Mouse (Mus musculus) erythroblast, embryonic 14.5 days (primary cell): ENCODE results near the gene Gm3417. TPM values are rescaled to one million over a fixed set of nuclear protein-coding genes. Genes with fewer than 3 reads are reported as not detected.
A peak's percentile ranks its signal among the peaks of the same experiment; 100 is the strongest.
"Not testable (repeated sequence)": the region's sequence is repeated elsewhere in the genome, so short reads cannot be mapped to it uniquely, and the experiment has no call there.

ENCODE experiments used
- H3K27me3 ChIP-seq: 2 replicates; pipeline ENCODE4 v1.6.1; 2012; ENCODE audit warnings: inconsistent platforms; ENCODE audit not compliant: control insufficient read depth
- H3K36me3 ChIP-seq: 2 replicates; pipeline ENCODE4 v1.6.1; 2012; ENCODE audit warnings: mild to moderate bottlenecking, inconsistent platforms; ENCODE audit not compliant: control insufficient read depth
- H3K4me1 ChIP-seq: 2 replicates; pipeline ENCODE4 v1.6.1; 2012; ENCODE audit warnings: inconsistent platforms; ENCODE audit not compliant: control insufficient read depth
- H3K4me3 ChIP-seq: replicated peaks from 2 replicates; pipeline ENCODE3; 2012; ENCODE audit warnings: moderate library complexity, mild to moderate bottlenecking, inconsistent platforms
- H3K9me3 ChIP-seq: 2 replicates; pipeline ENCODE4 v1.6.1; 2012; ENCODE audit warnings: low read length, inconsistent platforms, mixed read lengths; ENCODE audit not compliant: control insufficient read depth
- polyA plus RNA-seq: library from polyadenylated mRNA; stranded (reverse); fragments of >175 nt; gene quantifications from 2 replicates; pipeline ENCODE4 v1.2.3, GENCODE M21; 2012

Gm3417 gene
- polyA plus RNA-seq, result 0.15 TPM in 1 of 2 replicates, not detected in the other

- H3K9me3 ChIP-seq, H3K4me1 ChIP-seq, H3K27me3 ChIP-seq, H3K36me3 ChIP-seq: not testable (repeated sequence)
- H3K4me3 ChIP-seq, result peak within 1 kb of the TSS; percentile 35
These were observed at the start of gene Gm3417, which contains the start of gene 9030025P20Rik for GRCm38 (mm10) chr17:14978362-14979038. Gene Gm3417 (minus strand): TSS chr17:14978790. Gene 9030025P20Rik (plus strand): TSS chr17:14978468.

GRCm38 (mm10) chr17:15025513-15025912 is 46.9 kb upstream of the Gm3417 start:
- not testable (repeated sequence) for H3K9me3 ChIP-seq, H3K27me3 ChIP-seq, H3K4me3 ChIP-seq, H3K4me1 ChIP-seq, H3K36me3 ChIP-seq

- H3K4me1 ChIP-seq, H3K4me3 ChIP-seq, H3K36me3 ChIP-seq, H3K9me3 ChIP-seq, H3K27me3 ChIP-seq: not testable (repeated sequence)
These were observed 46.1 kb upstream of the Gm3417 start for GRCm38 (mm10) chr17:15024502-15025193.

- H3K36me3 ChIP-seq, H3K4me1 ChIP-seq, H3K9me3 ChIP-seq, H3K27me3 ChIP-seq, H3K4me3 ChIP-seq: not testable (repeated sequence)
These were observed 45.4 kb upstream of the Gm3417 start for GRCm38 (mm10) chr17:15023878-15024492.

DNA sequence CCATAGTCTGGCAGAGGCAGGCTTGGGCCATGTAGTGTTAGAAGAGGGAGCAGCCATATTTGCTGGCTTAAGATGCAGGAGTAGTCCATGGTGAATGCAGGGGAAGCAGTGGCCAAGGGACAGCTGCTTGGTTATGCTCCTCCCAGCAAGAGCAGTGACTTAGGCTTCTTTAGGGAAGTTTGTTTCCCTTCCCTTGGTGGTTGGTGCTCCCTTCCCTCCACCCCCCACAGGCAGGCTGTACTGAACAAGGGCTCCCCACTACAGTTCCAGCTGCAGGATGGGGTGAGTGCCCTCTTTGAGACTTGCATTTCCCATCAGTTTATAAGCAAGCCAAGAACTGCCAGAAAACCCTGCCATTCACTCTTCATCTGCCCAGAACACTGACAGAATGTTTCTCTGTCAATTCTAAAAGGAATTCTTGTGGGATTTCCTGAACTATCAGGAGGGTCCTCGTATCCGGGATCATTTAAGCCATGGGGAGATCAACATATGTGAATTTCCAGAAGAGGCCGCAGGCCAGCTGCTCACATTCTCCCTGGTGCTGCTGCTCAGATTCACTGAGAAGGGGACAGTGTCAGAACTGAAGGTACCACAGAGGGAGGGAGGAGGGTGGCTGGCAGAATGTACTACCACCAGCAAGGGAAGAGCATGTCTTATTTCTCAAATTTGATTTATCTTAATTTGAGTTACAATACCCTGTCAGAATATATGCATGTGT is 43.1 kb upstream of the Gm3417 start:
- H3K4me3 ChIP-seq, H3K4me1 ChIP-seq, H3K27me3 ChIP-seq: not testable (repeated sequence)

GRCm38 (mm10) chr17:15009706-15010413 is 31.3 kb upstream of the Gm3417 start, which contains the start of gene Gm3435:
Gene Gm3435 (plus strand): TSS chr17:15010176.
- not testable (repeated sequence) for H3K36me3 ChIP-seq, H3K4me3 ChIP-seq, H3K9me3 ChIP-seq, H3K4me1 ChIP-seq, H3K27me3 ChIP-seq

More for the DNA sequence above, 43.1 kb upstream of the Gm3417 start:
- H3K36me3 ChIP-seq, H3K9me3 ChIP-seq: not testable (repeated sequence)

GRCm38 (mm10) chr17:15009088-15009487 is 30.5 kb upstream of the Gm3417 start:
- H3K4me1 ChIP-seq, H3K27me3 ChIP-seq, H3K4me3 ChIP-seq, H3K36me3 ChIP-seq, H3K9me3 ChIP-seq: not testable (repeated sequence)

- not testable (repeated sequence) for H3K9me3 ChIP-seq, H3K36me3 ChIP-seq, H3K4me1 ChIP-seq, H3K4me3 ChIP-seq, H3K27me3 ChIP-seq
These were observed 21.5 kb upstream of the Gm3417 start for GRCm38 (mm10) chr17:15000047-15000446.

DNA sequence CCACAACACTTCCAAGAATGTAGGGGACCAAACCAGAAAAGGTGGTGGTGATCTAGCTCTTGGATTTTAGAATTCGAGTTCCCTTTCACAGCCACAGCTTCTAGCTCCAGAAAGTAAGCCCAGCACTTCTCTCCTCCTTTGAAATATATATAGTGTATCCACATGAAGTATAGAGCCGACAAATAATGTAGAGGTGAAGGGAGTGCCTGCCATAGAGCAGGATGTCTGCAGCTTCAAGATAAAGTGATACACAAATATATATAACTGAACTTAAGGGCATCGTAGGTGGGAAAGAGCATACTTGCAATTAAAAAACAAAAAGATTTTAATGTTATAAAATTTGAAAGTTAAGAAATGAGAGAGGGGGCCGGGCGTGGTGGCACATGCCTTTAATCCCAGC is 15.6 kb upstream of the Gm3417 start:
- H3K4me1 ChIP-seq, H3K9me3 ChIP-seq, H3K27me3 ChIP-seq, H3K4me3 ChIP-seq, H3K36me3 ChIP-seq: not testable (repeated sequence)

DNA sequence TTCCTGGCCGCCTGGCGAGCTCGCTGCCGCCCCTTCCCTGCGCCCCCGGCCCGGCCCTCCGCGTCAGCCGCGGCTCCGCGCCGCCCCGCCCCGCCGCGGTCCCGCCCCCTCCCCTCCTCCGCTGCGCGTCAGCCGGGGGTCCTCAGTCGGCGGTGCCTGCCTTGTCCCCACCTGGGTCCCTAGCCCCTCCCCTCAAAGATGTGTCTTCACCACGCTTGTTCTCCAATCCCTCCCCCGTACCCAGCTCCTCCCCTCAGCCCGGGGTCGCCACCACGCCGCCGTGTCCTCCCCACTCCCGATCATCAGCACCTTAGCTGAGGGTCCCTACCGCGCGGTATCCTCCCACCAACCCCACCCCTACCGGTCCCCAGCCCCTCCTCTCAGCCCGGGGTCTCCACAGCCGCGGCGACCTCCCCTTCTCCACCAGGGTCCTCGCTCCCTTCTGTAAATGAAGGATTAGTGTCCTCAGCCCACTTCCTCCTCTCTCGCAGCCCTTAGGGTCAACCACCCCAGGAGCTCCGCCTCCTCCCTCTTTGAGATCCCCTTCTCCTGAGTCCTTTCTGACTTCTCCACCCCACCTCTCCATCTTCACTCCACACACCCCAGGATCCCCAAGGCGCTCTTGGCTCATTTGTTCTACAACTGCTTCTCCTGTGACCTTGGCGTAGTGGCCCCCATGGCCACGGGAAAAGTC is 14.7 kb upstream of the Gm3417 start:
- H3K36me3 ChIP-seq, H3K4me3 ChIP-seq, H3K27me3 ChIP-seq, H3K4me1 ChIP-seq, H3K9me3 ChIP-seq: not testable (repeated sequence)

DNA sequence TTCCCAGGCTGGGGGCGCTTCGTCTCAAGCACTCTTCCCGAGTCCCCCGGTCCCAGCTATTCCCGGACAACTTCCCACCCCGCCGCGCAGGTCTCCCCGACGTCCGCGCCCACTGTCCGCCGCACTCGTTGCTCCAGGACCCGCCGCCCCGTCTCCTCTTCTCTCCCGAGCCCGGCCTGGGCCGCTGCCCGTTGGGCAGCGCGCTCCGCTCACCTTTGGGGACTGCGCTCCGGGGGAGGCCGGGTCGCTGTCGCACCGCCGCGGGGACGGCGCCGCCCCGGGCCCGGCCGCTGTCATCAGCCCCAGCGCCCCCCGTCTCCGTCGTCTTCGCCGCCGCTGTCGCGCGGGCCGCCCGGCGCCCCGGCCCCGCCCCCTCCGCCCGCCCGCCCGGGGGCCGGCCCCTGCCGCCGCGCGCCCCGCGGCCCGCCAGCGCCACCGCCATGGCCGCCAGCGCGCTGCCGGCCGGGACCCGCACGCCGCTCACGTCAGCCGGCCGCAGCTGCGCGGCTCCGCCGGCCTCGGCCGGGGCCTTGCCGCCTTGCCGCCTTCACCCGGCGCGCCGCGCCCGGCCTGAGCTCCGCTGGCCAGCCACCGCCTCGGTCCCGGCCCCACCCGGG is 14.0 kb upstream of the Gm3417 start:
- H3K4me1 ChIP-seq, H3K9me3 ChIP-seq, H3K36me3 ChIP-seq, H3K27me3 ChIP-seq, H3K4me3 ChIP-seq: not testable (repeated sequence)

DNA sequence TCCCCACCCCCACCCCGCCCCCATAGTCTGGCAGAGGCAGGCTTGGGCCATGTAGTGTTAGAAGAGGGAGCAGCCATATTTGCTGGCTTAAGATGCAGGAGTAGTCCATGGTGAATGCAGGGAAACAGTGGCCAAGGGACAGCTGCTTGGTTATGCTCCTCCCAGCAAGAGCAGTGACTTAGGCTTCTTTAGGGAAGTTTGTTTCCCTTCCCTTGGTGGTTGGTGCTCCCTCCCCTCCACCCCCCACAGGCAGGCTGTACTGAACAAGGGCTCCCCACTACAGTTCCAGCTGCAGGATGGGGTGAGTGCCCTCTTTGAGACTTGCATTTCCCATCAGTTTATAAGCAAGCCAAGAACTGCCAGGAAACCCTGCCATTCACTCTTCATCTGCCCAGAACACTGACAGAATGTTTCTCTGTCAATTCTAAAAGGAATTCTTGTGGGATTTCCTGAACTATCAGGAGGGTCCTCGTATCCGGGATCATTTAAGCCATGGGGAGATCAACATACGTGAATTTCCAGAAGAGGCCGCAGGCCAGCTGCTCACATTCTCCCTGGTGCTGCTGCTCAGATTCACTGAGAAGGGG is 11.6 kb upstream of the Gm3417 start:
- H3K4me3 ChIP-seq, H3K36me3 ChIP-seq, H3K9me3 ChIP-seq, H3K4me1 ChIP-seq, H3K27me3 ChIP-seq: not testable (repeated sequence)
